Mouse (Mus musculus) heart, embryonic 10.5 days (tissue): ENCODE data around the gene Hcn1. TPM values are rescaled to one million over a fixed set of nuclear protein-coding genes. Genes with fewer than 3 reads are reported as not detected.

Experiments
- DNase-seq: peaks from one replicate; pipeline ENCODE4 v3.0.0-alpha.2; 2017; ENCODE audit warnings: low spot score
- H3K27ac ChIP-seq: fragments of 300-500 bp; sonication (generic); 2 replicates; pipeline ENCODE4 v1.5.1; 2016; ENCODE audit warnings: mild to moderate bottlenecking
- H3K27me3 ChIP-seq: fragments of 300-500 bp; sonication (generic); 2 replicates; pipeline ENCODE4 v1.6.1; 2016; ENCODE audit warnings: mild to moderate bottlenecking; ENCODE audit not compliant: poor library complexity, insufficient read depth, severe bottlenecking
- H3K36me3 ChIP-seq: fragments of 300-500 bp; sonication (generic); 2 replicates; pipeline ENCODE4 v1.6.1; 2016; ENCODE audit warnings: mild to moderate bottlenecking, moderate library complexity
- H3K4me1 ChIP-seq: fragments of 300-500 bp; sonication (generic); 2 replicates; pipeline ENCODE4 v1.6.1; 2016; ENCODE audit warnings: mild to moderate bottlenecking
- H3K4me3 ChIP-seq: fragments of 300-500 bp; sonication (generic); 2 replicates; pipeline ENCODE4 v1.5.1; 2016; ENCODE audit warnings: mild to moderate bottlenecking, moderate library complexity
- H3K9me3 ChIP-seq: fragments of 300-500 bp; sonication (generic); 2 replicates; pipeline ENCODE4 v1.6.1; 2016; ENCODE audit warnings: mild to moderate bottlenecking, moderate library complexity
- WGBS: fragments of 180-500 bp; shearing (Covaris S2); methylation state at CpG from one replicate; pipeline ENCODE4 v1.1.7; 2016; 5-methylcytosine and 5-hydroxymethylcytosine counted together
- polyA plus RNA-seq: library from polyadenylated mRNA; unstranded; fragments of >200 nt; fragmentation: Nextera tagmentation; extraction: Ambion mirVana; gene quantifications from 2 replicates; pipeline ENCODE4 v1.2.1, GENCODE M21; 2016

Gene Hcn1
- polyA plus RNA-seq, 1 experiment from 2014 or later, result 0.23 TPM

- H3K27me3 ChIP-seq, result no peaks in the 10 kb centered on the region
- no peak for DNase-seq
- H3K27ac ChIP-seq, result no peak overlapping the region
- H3K9me3 ChIP-seq, result no peaks in the 10 kb centered on the region
- no peak overlapping the region for H3K4me3 ChIP-seq
- no peaks in the 10 kb centered on the region for H3K36me3 ChIP-seq
- H3K4me1 ChIP-seq, result no peaks in the 10 kb centered on the region
Measured at GRCm38 (mm10) chr13:117842366-117842765, 240.2 kb downstream of the Hcn1 start.

DNA sequence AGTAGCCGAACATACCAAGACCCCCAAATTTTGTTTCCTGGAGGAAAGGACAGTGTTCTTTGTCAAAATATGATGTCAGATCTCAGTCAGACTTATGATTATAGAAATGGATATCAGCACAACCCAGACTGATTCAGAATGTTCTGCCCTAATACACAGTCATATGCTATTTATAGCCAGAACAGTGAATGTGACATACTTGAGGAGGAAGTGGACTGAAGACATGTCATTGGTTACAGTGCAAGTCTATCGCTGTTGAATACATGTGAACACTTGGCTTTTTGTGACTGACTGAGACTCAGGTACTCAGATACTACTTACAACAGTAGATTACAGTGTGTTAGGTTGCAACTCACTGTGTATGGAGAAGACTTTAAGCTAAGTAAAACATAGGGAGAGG, 245.2 kb downstream of the Hcn1 start:
- Histone ChIP-seq H3K27ac (no peak overlapping the region), H3K4me3 (no peak overlapping the region), H3K9me3 (no peaks in the 10 kb centered on the region), H3K27me3 (no peaks in the 10 kb centered on the region), H3K4me1 (no peaks in the 10 kb centered on the region), H3K36me3 (no peaks in the 10 kb centered on the region)
- no peak for DNase-seq
- 84% methylated on average over 2 of the region's 2 CpGs for WGBS

GRCm38 (mm10) chr13:117848757-117849156, 246.6 kb downstream of the Hcn1 start:
- no peak overlapping the region for H3K4me3 ChIP-seq
- WGBS, result 90% methylated on average over 4 of the region's 4 CpGs
- DNase-seq, result no peak
- H3K36me3 ChIP-seq, result no peaks in the 10 kb centered on the region
- no peaks in the 10 kb centered on the region for H3K27me3 ChIP-seq
- H3K27ac ChIP-seq, result no peak overlapping the region
- H3K4me1 ChIP-seq, result no peaks in the 10 kb centered on the region
- no peaks in the 10 kb centered on the region for H3K9me3 ChIP-seq

GRCm38 (mm10) chr13:117851954-117852710, 250.0 kb downstream of the Hcn1 start:
- H3K27ac ChIP-seq, result no peak overlapping the region
- 83% methylated on average over 6 of the region's 6 CpGs for WGBS
- no peak for DNase-seq
- no peaks in the 10 kb centered on the region for H3K27me3 ChIP-seq
- H3K36me3 ChIP-seq, result no peaks in the 10 kb centered on the region
- no peak overlapping the region for H3K4me3 ChIP-seq
- no peaks in the 10 kb centered on the region for H3K9me3 ChIP-seq
- no peaks in the 10 kb centered on the region for H3K4me1 ChIP-seq

DNA sequence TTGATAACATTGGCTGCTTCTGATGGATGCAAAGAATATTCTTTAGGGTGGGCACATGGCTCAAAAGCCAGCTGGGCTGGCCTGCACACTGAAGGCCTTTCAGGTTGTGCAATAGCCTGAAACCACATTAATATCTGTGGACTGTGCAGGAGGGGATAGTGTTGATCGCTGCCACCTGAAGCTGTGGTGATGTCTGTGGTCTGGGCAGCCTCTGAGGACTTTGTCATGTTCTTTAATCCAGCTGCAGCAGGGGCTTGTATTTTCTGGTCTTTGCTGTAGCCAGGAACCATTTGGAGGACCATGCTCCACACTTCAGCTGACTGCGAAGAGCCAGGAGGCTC, 250.6 kb downstream of the Hcn1 start:
- Histone ChIP-seq H3K4me3 (no peak overlapping the region), H3K36me3 (no peaks in the 10 kb centered on the region), H3K9me3 (no peaks in the 10 kb centered on the region), H3K27ac (no peak overlapping the region), H3K27me3 (no peaks in the 10 kb centered on the region), H3K4me1 (no peaks in the 10 kb centered on the region)
- WGBS, result 90% methylated on average over 2 of the region's 2 CpGs
- DNase-seq, result no peak

- DNase-seq, result no peak
- no peaks in the 10 kb centered on the region for H3K36me3 ChIP-seq
- WGBS, result 30% methylated on average over 3 of the region's 3 CpGs
- no peak overlapping the region for H3K4me3 ChIP-seq
- H3K27ac ChIP-seq, result peak overlapping the region; percentile 47; the same call in 1 of the 2 replicates
- H3K9me3 ChIP-seq, result no peaks in the 10 kb centered on the region
- H3K27me3 ChIP-seq, result no peaks in the 10 kb centered on the region
- no peaks in the 10 kb centered on the region for H3K4me1 ChIP-seq
Measured at GRCm38 (mm10) chr13:117858416-117858815, 256.3 kb downstream of the Hcn1 start.

- no peaks in the 10 kb centered on the region for H3K9me3 ChIP-seq
- no peaks in the 10 kb centered on the region for H3K4me1 ChIP-seq
- H3K4me3 ChIP-seq, result no peak overlapping the region
- DNase-seq, result no peak
- no peaks in the 10 kb centered on the region for H3K36me3 ChIP-seq
- no peaks in the 10 kb centered on the region for H3K27me3 ChIP-seq
- WGBS, result 75% methylated on average over 8 of the region's 8 CpGs
- H3K27ac ChIP-seq, result no peak overlapping the region
Measured at GRCm38 (mm10) chr13:117877787-117878186, 275.7 kb downstream of the Hcn1 start.

GRCm38 (mm10) chr13:117880471-117881225, 278.5 kb downstream of the Hcn1 start:
- 77% methylated on average over 4 of the region's 4 CpGs for WGBS
- Histone ChIP-seq H3K4me1 (no peaks in the 10 kb centered on the region), H3K27ac (no peak overlapping the region), H3K36me3 (no peaks in the 10 kb centered on the region), H3K9me3 (no peaks in the 10 kb centered on the region), H3K4me3 (no peak overlapping the region), H3K27me3 (no peaks in the 10 kb centered on the region)
- no peak for DNase-seq

- no peaks in the 10 kb centered on the region for H3K4me1 ChIP-seq
- H3K9me3 ChIP-seq, result no peaks in the 10 kb centered on the region
- H3K36me3 ChIP-seq, result no peaks in the 10 kb centered on the region
- WGBS, result 76% methylated on average over 5 of the region's 5 CpGs
- no peak overlapping the region for H3K27ac ChIP-seq
- no peak for DNase-seq
- H3K4me3 ChIP-seq, result no peak overlapping the region
- H3K27me3 ChIP-seq, result no peaks in the 10 kb centered on the region
Measured at GRCm38 (mm10) chr13:117892076-117892475, 290.0 kb downstream of the Hcn1 start.

DNA sequence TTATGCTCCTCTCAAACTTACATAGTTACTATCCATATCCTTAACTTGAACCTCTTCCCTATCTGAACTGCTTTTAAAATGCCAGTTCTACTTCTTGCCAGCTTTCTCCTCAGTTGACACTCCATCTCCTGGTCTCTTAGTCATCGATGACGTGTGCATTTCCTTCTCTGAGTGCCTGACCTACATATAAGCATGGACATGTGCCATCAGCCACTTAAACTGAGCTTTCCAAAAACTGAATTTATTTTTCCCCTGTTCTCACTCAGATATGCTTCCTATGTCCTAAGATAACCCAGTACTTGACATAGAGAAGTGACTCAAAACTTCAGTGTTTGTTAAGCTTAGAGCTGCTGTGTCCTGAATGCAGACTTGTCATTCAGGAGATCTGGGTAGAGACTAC, 295.9 kb downstream of the Hcn1 start:
- no peak for DNase-seq
- H3K27ac ChIP-seq, result no peak overlapping the region
- 56% methylated on average over 2 of the region's 2 CpGs for WGBS
- H3K9me3 ChIP-seq, result no peaks in the 10 kb centered on the region
- H3K4me1 ChIP-seq, result no peaks in the 10 kb centered on the region
- no peaks in the 10 kb centered on the region for H3K27me3 ChIP-seq
- H3K4me3 ChIP-seq, result no peak overlapping the region
- H3K36me3 ChIP-seq, result no peaks in the 10 kb centered on the region

DNA sequence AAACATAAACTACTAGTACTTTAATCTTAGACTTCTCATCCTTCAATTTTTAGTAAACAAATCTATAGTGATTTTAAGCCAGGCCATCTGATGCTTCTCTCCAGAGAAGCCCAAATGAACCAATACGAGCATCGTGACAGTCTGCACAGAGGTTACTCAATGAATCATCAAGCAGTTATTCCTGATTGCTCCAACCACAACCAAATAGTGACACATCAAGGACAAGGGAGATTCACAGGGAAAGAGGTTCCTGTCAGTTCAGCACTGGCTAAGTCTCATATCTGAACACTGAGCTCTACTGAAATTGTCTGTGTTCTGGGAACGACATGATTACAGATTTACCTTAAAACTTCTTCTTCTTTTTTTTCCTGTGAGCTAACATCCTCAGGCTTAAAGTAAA, 305.7 kb downstream of the Hcn1 start:
- 86% methylated on average over 3 of the region's 3 CpGs for WGBS
- Histone ChIP-seq H3K27ac (no peak overlapping the region), H3K9me3 (no peaks in the 10 kb centered on the region), H3K4me3 (no peak overlapping the region), H3K36me3 (no peaks in the 10 kb centered on the region), H3K4me1 (no peaks in the 10 kb centered on the region), H3K27me3 (no peaks in the 10 kb centered on the region)
- no peak for DNase-seq

DNA sequence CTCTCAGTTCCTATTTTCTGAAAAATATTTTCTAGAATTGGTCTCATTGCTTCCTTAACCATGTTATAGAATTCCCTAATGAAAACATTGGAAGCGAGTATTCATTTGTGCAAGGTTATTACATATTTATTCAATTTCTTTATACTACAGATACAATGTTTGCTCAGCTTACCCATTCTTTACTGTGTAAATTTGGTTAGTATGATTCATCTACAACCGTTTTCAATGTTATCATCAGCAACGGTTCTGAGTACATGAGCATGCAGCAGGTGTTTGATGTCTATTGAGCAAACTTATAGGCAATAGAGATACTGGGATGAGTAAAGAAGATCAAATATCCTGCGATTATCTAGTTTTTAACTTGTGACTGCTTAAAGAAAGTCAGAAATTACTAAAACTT, 327.6 kb downstream of the Hcn1 start:
- DNase-seq, result no peak
- Histone ChIP-seq H3K9me3 (no peaks in the 10 kb centered on the region), H3K27me3 (no peaks in the 10 kb centered on the region), H3K4me1 (no peaks in the 10 kb centered on the region), H3K36me3 (no peaks in the 10 kb centered on the region), H3K4me3 (no peak overlapping the region), H3K27ac (no peak overlapping the region)
- WGBS, result 80% methylated on average over 4 of the region's 4 CpGs

DNA sequence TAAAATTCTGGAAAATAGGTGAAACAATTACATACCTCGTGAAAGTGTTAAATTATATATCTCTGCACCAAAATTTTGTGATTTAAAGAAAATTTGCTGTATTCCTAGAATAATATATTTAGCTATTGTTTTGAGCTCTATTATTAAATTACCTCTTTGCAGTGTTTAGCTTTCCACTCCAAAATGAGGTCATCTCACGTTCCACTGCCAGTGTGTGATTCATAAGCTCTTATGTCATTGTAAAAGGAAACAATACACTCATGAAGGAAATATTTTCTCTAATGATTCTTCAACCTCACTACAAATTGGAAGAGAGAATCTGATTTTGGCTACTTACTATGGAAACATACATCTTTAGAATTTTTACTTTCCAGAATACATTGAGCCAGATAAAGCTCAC, 329.6 kb downstream of the Hcn1 start:
- 76% methylated on average over 2 of the region's 2 CpGs for WGBS
- no peaks in the 10 kb centered on the region for H3K27me3 ChIP-seq
- H3K9me3 ChIP-seq, result no peaks in the 10 kb centered on the region
- no peaks in the 10 kb centered on the region for H3K4me1 ChIP-seq
- H3K36me3 ChIP-seq, result no peaks in the 10 kb centered on the region
- DNase-seq, result no peak
- H3K27ac ChIP-seq, result no peak overlapping the region
- H3K4me3 ChIP-seq, result no peak overlapping the region
